Mouse (Mus musculus): ENCODE data around the gene Espn. TPM values are rescaled to one million over a fixed set of nuclear protein-coding genes. Genes with fewer than 3 reads are reported as not detected.
A peak's percentile ranks its signal among the peaks of the same experiment; 100 is the strongest.

Espn gene
- 0.29 and 0.31 TPM in 2 replicates for polyA plus RNA-seq (2015; fragmentation: Nextera tagmentation; extraction: Ambion mirVana)

DNA sequence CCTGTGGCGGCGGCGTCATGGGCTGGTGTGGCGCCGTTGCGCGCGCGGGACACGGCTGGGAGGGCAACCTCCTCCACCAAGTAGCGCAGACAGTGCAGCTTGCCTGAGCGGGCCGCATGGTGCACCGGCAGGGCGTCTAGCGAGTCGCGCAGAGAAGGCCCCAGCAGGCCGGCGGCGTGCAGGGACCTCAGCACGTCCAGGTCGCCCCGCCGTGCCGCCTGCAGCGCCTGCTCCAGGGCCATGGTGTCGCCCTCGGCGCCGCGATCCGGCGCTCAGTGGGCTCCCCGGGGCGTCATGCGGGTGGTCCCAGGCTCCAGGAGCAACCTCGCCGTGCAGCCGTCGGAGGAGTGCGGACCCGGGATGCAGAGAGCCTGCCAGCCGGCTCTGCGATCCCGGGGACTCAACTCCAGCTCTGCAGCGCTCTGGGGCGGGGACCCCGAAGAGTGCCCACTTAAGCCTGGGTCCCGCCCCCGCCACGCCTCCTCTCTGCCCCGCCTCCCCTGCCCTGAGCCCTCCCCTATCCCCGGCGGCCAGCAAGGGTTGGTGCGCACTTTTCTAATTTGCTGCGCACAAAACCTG is at the start of gene Espn:
Espn (minus strand) TSS at position 406 of the 579 bp plus-strand sequence.
- WGBS, result under 1% methylated on average over 51 of the region's 57 CpGs
- no peak within 1 kb of the TSS for H3K9ac ChIP-seq
- H3K9me3 ChIP-seq, result no peaks in the 10 kb centered on the region
- no peak within 1 kb of the TSS for H3K27ac ChIP-seq (replicated peaks)
- ATAC-seq (ENCODE audit: low FRiP score, low read depth), result peak; percentile 61; the same call in 1 of the 2 replicates
- peaks cover 67% of the 10 kb centered on the region for H3K27me3 ChIP-seq
- H3K4me2 ChIP-seq, result peak within 1 kb of the TSS; percentile 48
- H3K36me3 ChIP-seq, result no peaks in the 10 kb centered on the region
- H3K4me1 ChIP-seq (replicated peaks), result peaks cover 13% of the 10 kb centered on the region
- H3K4me3 ChIP-seq, result peak within 1 kb of the TSS; percentile 25

DNA sequence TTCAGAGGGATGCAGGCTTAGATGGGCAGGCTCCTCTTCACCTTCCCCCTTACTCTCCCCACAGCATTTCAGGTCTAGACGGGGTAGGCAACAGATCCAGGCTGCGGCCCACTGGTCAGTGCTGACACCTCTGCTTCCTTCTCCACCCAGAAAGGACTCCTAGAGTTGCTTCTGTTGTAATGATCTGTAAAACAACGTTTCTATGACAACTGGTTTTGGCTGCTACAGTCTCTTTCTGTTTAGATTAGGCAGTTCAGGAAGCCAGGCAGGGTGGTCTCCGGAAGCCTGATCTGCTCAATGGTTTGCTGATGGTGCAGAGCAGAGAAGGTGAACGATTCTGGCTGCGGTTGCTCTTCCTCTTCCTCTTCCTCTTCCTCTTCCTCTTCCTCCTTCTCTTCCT is 49.3 kb upstream of the Espn start:
- Histone ChIP-seq H3K9me3 (no peaks in the 10 kb centered on the region), H3K27me3 (no peaks in the 10 kb centered on the region), H3K36me3 (no peaks in the 10 kb centered on the region), H3K4me1 (replicated peaks) (peaks cover 23% of the 10 kb centered on the region), H3K4me3 (no peak overlapping the region), H3K4me2 (no peak overlapping the region), H3K27ac (replicated peaks) (no peak overlapping the region), H3K9ac (no peak overlapping the region)
- ATAC-seq (ENCODE audit: low FRiP score, low read depth), result no peak
- 74% methylated on average over 6 of the region's 6 CpGs for WGBS

DNA sequence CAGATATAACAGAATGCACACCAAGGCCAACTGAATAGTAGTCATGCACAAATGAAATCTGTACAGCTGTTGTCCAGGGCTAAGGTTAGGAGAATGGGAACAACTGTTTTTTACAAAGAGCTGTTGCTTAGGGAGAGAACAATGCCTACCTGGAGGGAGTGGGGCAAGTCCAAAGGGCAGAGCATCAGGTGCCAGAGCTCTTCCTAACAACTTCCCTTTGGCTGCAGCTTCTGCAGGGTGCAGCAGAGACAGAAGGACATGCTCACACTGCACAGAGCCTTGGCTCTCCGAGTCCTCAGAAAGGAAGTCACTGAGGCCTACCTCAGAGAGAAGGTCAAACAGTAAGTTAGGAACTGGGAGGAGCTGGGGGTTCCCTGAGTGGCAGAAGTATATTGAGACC is 47.4 kb upstream of the Espn start:
- Histone ChIP-seq H3K27me3 (no peaks in the 10 kb centered on the region), H3K9me3 (no peaks in the 10 kb centered on the region), H3K36me3 (no peaks in the 10 kb centered on the region), H3K9ac (no peak overlapping the region), H3K27ac (replicated peaks) (no peak overlapping the region), H3K4me3 (no peak overlapping the region), H3K4me2 (no peak overlapping the region), H3K4me1 (replicated peaks) (peaks cover 24% of the 10 kb centered on the region)
- WGBS, result 86% methylated on average over 1 of the region's 1 CpGs
- ATAC-seq (ENCODE audit: low FRiP score, low read depth), result no peak

DNA sequence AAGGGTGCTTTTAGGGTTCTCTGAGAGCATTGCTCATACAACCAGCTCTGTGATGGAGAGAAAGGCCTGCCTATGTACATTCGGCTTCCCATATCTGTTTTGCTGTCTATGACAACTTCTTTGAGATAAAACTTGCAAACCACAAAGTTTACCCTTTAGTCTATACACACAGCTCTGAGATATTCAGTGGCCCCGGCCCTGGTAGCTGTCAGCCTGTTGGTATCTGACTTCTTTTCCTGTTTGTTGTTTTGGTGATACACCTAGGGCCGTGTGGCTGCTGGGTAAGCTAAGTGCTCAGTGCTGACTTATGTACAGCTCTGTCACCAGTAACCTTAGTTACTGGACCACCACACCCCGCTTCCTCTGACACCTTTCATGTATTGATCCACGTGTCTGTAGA is 45.4 kb upstream of the Espn start:
- H3K4me1 ChIP-seq (replicated peaks), result peaks cover 32% of the 10 kb centered on the region
- H3K9ac ChIP-seq, result no peak overlapping the region
- H3K27ac ChIP-seq (replicated peaks), result no peak overlapping the region
- no peaks in the 10 kb centered on the region for H3K27me3 ChIP-seq
- 87% methylated on average over 5 of the region's 5 CpGs for WGBS
- H3K4me3 ChIP-seq, result no peak overlapping the region
- no peak for ATAC-seq (ENCODE audit: low FRiP score, low read depth)
- no peaks in the 10 kb centered on the region for H3K9me3 ChIP-seq
- no peak overlapping the region for H3K4me2 ChIP-seq
- no peaks in the 10 kb centered on the region for H3K36me3 ChIP-seq

DNA sequence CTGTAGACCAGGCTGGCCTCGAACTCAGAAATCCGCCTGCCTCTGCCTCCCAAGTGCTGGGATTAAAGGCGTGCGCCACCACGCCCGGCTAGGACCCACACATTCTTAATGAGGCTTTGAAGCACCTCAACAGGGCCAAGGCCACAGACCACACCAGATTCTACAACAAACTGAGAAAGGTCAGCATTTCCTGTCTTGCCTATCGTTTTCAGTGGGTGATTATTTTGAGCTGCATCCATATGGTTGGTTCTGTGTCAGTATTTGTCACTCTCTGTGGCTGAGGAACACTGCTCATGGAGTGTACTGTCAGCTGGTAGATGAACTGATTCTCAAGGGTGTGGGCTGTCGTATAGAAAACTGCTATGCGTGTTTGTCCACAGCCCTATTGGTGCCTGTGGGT is 44.1 kb upstream of the Espn start:
- H3K36me3 ChIP-seq, result no peaks in the 10 kb centered on the region
- no peak for ATAC-seq (ENCODE audit: low FRiP score, low read depth)
- H3K4me3 ChIP-seq, result no peak overlapping the region
- H3K4me2 ChIP-seq, result no peak overlapping the region
- no peak overlapping the region for H3K27ac ChIP-seq (replicated peaks)
- no peaks in the 10 kb centered on the region for H3K27me3 ChIP-seq
- 91% methylated on average over 9 of the region's 9 CpGs for WGBS
- H3K4me1 ChIP-seq (replicated peaks), result peaks cover 24% of the 10 kb centered on the region
- no peak overlapping the region for H3K9ac ChIP-seq
- no peaks in the 10 kb centered on the region for H3K9me3 ChIP-seq

DNA sequence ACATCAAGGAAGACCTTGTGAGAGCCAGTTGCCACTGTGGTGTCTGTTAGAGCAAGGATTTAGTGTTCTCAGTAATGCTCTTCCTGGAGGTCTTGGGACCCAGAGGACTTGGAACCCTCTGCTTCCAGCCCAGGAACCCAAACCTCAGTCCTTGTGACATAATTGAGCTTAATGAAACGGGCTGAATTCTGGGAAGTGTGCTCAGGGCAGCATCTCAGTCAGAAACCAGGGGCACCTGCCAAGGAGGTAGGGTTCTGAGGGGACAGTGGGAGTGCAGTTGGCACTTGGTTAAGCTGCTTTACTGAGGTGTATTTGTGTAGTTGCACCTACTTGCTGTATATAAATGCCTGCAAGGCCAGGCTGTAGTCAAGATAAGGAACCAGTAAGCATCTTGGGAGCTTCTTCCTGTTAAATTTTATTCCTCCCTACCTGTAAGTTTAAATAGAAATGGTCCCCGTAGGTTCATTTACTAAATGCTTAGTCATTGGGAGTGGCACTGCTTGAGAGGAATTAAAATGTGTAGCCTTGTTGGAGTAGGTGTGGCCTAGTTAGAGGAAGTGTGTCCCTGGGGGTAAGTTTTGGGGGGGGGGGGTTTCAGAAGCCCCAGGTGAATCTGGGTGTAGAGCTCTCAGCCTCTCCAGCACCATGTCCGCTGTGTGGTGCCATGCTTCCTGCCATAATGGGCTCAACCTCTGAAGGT is 42.5 kb upstream of the Espn start:
- Histone ChIP-seq H3K9ac (no peak overlapping the region), H3K4me1 (replicated peaks) (peaks cover 31% of the 10 kb centered on the region), H3K36me3 (no peaks in the 10 kb centered on the region), H3K4me2 (no peak overlapping the region), H3K27me3 (no peaks in the 10 kb centered on the region), H3K4me3 (no peak overlapping the region), H3K9me3 (no peaks in the 10 kb centered on the region), H3K27ac (replicated peaks) (no peak overlapping the region)
- WGBS, result 92% methylated on average over 3 of the region's 3 CpGs
- no peak for ATAC-seq (ENCODE audit: low FRiP score, low read depth)

DNA sequence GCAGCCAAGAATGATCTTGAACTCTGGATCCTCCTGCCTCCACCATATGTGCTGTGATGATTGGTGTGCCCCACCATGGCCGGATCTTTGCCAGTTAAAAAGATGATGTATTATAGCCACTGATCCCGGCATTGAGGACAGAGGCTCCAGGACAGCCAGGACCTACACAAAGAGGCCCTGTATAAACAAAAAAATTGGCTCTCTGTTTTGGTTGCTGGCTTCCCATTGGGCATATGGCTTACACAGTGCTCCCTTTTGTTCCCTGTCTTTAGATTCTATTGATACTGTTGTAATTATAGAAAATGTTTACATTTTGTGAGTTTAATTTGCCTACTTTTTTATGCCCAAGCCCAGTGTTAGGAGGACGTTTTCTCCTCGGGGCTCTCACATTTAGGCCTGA is 40.4 kb upstream of the Espn start:
- Histone ChIP-seq H3K27ac (replicated peaks) (peak overlapping the region; percentile 59), H3K27me3 (no peaks in the 10 kb centered on the region), H3K9ac (no peak overlapping the region), H3K4me2 (no peak overlapping the region), H3K9me3 (no peaks in the 10 kb centered on the region), H3K4me3 (no peak overlapping the region), H3K4me1 (replicated peaks) (peaks cover 31% of the 10 kb centered on the region), H3K36me3 (no peaks in the 10 kb centered on the region)
- ATAC-seq (ENCODE audit: low FRiP score, low read depth), result no peak
- WGBS, result 38% methylated on average over 4 of the region's 4 CpGs

DNA sequence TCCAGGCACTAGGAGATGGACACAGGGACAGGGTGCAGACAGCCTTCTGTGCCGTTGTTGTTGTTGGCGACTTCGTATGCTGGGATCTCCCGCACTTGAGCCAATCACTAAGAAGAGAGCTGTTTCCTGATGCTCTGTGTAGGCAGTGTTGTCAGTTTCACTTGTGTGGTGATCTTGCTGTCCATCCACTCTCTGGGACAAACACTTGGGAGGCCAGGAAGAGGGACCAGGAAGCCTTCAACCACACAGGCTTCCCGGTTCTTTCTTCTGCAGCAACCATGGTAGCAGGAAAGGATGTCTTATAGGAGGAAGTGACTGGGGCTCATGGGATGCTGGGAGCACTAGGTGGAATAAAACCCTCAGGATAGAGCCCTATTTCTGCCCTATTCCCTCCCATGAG is 38.5 kb upstream of the Espn start:
- Histone ChIP-seq H3K27ac (replicated peaks) (no peak overlapping the region), H3K9me3 (no peaks in the 10 kb centered on the region), H3K36me3 (no peaks in the 10 kb centered on the region), H3K4me2 (no peak overlapping the region), H3K4me1 (replicated peaks) (peaks cover 43% of the 10 kb centered on the region), H3K4me3 (no peak overlapping the region), H3K27me3 (no peaks in the 10 kb centered on the region), H3K9ac (no peak overlapping the region)
- ATAC-seq (ENCODE audit: low FRiP score, low read depth), result no peak
- WGBS, result 68% methylated on average over 5 of the region's 5 CpGs

DNA sequence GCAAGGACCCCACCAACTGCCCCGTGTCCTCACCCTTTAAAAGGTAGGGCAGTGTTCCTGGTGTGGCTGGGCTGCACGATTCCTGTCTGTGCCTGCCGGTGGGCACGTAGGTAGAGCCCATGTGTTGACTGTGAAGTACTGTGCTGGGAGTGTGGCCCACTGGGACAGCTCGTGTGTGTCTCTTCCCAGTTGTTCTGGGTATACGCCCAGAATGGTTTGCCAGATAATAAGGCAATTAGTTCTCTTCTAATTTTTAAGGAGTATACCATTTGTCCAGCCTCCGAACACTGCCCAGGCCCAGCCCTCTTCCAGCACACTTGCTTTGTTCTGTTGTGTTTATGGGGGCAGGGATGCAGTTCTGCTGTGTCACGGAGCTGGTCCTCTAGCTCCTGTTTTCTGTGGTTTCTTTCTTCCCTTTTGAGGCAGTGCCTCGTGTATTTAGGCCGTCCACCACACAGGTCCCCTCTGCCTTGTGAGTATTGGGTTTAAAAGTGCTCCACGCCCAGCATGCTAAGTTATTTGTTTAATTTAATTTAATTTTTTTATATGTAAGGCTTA is 38.0 kb upstream of the Espn start:
- Histone ChIP-seq H3K4me2 (no peak overlapping the region), H3K27ac (replicated peaks) (no peak overlapping the region), H3K27me3 (no peaks in the 10 kb centered on the region), H3K4me3 (no peak overlapping the region), H3K9ac (no peak overlapping the region), H3K9me3 (no peaks in the 10 kb centered on the region), H3K36me3 (no peaks in the 10 kb centered on the region), H3K4me1 (replicated peaks) (peaks cover 48% of the 10 kb centered on the region)
- WGBS, result 65% methylated on average over 11 of the region's 11 CpGs
- no peak for ATAC-seq (ENCODE audit: low FRiP score, low read depth)

DNA sequence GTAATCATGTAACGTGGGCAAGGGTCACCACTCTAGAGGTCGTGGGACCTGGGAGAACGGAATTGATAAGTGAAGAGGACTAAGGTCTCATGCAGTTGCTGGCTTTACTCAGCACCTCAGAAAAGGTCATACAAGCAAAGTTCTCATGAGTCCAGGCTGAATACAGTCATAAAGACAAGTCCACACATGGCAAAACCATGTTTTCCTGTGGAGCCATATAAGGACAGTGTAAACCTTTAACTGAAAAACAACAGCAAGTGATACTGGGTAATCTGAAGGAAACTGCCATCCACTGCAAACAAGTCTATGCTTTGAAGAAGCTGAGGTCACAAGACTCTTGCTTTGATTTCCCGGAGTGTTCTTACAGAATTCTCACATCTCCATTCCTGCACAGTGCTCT is 37.5 kb upstream of the Espn start:
- Histone ChIP-seq H3K4me2 (no peak overlapping the region), H3K27me3 (no peaks in the 10 kb centered on the region), H3K9me3 (no peaks in the 10 kb centered on the region), H3K9ac (no peak overlapping the region), H3K4me1 (replicated peaks) (peaks cover 51% of the 10 kb centered on the region), H3K27ac (replicated peaks) (no peak overlapping the region), H3K36me3 (no peaks in the 10 kb centered on the region), H3K4me3 (no peak overlapping the region)
- no peak for ATAC-seq (ENCODE audit: low FRiP score, low read depth)
- 92% methylated on average over 4 of the region's 4 CpGs for WGBS

DNA sequence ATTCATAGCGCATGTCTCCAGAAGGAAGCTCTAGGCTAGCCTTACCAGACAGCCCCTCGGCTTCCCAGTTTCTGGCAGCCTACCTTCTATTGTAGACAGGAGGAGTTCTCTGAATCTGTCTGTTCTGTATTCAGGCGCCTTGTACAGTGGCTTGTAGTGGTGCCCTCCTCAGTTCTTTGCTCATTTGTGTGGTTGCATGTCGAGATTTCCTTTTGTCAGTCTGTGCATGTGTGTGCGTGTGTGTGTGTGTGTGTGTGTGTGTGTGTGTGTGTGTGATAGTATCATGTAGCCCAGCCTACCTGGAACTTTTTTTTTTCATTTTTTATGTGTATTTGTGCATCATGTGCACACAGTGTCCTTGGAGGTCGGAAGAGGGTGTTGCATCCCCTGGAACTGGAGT is 36.9 kb upstream of the Espn start:
- no peaks in the 10 kb centered on the region for H3K27me3 ChIP-seq
- H3K4me1 ChIP-seq (replicated peaks), result peaks cover 46% of the 10 kb centered on the region
- no peak overlapping the region for H3K4me3 ChIP-seq
- no peak for ATAC-seq (ENCODE audit: low FRiP score, low read depth)
- H3K36me3 ChIP-seq, result no peaks in the 10 kb centered on the region
- no peak overlapping the region for H3K27ac ChIP-seq (replicated peaks)
- no peaks in the 10 kb centered on the region for H3K9me3 ChIP-seq
- WGBS, result 91% methylated on average over 6 of the region's 6 CpGs
- H3K9ac ChIP-seq, result no peak overlapping the region
- no peak overlapping the region for H3K4me2 ChIP-seq

DNA sequence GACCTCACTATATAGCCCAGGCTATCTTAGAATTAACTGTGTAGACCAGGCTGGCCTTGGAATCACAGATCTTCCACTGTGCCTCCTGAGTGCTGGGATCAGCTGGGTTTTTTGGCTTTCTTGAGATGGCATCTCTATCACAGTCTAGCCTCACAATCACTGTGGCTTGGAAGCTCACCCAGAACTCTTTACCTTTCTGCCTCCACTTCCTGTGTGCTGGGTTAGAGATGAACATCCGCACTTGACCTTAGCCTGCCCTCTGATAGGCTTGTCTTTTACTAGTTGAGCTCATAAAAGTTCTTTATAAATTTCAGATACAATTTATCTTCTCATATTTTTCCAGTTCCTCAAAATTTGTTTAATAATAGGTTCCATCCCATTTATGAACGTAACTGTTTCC is 36.5 kb upstream of the Espn start:
- no peak overlapping the region for H3K9ac ChIP-seq
- no peaks in the 10 kb centered on the region for H3K36me3 ChIP-seq
- ATAC-seq (ENCODE audit: low FRiP score, low read depth), result no peak
- H3K4me1 ChIP-seq (replicated peaks), result peaks cover 46% of the 10 kb centered on the region
- H3K9me3 ChIP-seq, result no peaks in the 10 kb centered on the region
- H3K27ac ChIP-seq (replicated peaks), result no peak overlapping the region
- 96% methylated on average over 2 of the region's 2 CpGs for WGBS
- H3K27me3 ChIP-seq, result no peaks in the 10 kb centered on the region
- no peak overlapping the region for H3K4me3 ChIP-seq
- H3K4me2 ChIP-seq, result no peak overlapping the region
